Mouse (Mus musculus) lung, embryonic 14.5 days (tissue): ENCODE results near the gene Ror1. TPM values are rescaled to one million over a fixed set of nuclear protein-coding genes. Genes with fewer than 3 reads are reported as not detected.

Experiments
- ATAC-seq: fragments of 200-750 bp; cut with Nextera tagmentation; 2 replicates; pipeline ENCODE4 v1.8.0; 2017; ENCODE audit warnings: mild to moderate bottlenecking, moderate TSS enrichment, moderate library complexity; ENCODE audit not compliant: insufficient read depth
- DNase-seq: peaks from one replicate; pipeline ENCODE4 v3.0.0-alpha.2; 2015
- H3K27ac ChIP-seq: fragments of 300-500 bp; sonication (generic); 2 replicates; pipeline ENCODE4 v1.5.1; 2014; ENCODE audit warnings: low read depth, mild to moderate bottlenecking, moderate library complexity
- H3K27me3 ChIP-seq: fragments of 300-500 bp; sonication (generic); 2 replicates; pipeline ENCODE4 v1.6.1; 2014; ENCODE audit warnings: low read length, control low read depth; ENCODE audit not compliant: insufficient read depth
- H3K36me3 ChIP-seq: fragments of 300-500 bp; sonication (generic); 2 replicates; pipeline ENCODE4 v1.6.1; 2014; ENCODE audit warnings: control low read depth; ENCODE audit not compliant: insufficient read depth
- H3K4me1 ChIP-seq: fragments of 300-500 bp; sonication (generic); 2 replicates; pipeline ENCODE4 v1.6.1; 2014; ENCODE audit warnings: antibody characterized with exemption, control low read depth; ENCODE audit not compliant: insufficient read depth
- H3K4me2 ChIP-seq: fragments of 300-500 bp; sonication (generic); 2 replicates; pipeline ENCODE4 v1.6.1; 2014; ENCODE audit warnings: mild to moderate bottlenecking
- H3K4me3 ChIP-seq: fragments of 300-500 bp; sonication (generic); 2 replicates; pipeline ENCODE4 v1.5.1; 2014; ENCODE audit warnings: low read depth, low read length
- H3K9ac ChIP-seq: fragments of 300-500 bp; sonication (generic); 2 replicates; pipeline ENCODE4 v1.6.1; 2014
- H3K9me3 ChIP-seq: fragments of 300-500 bp; sonication (generic); 2 replicates; pipeline ENCODE4 v1.6.1; 2016; ENCODE audit warnings: low read depth, low read length, control low read depth
- CTCF ChIP-seq: IDR thresholded peaks from 2 replicates; pipeline ENCODE4 v1.5.1; 2016; ENCODE audit warnings: antibody characterized with exemption, low read depth
- WGBS: fragments of 180-500 bp; shearing (Covaris S2); extraction: QIAGEN DNeasy Blood & Tissue Kit; methylation state at CpG from one replicate; pipeline ENCODE4 v1.1.7; 2014; 5-methylcytosine and 5-hydroxymethylcytosine counted together
- polyA plus RNA-seq: library from polyadenylated mRNA; unstranded; fragments of >200 nt; fragmentation: Nextera tagmentation; extraction: Ambion mirVana; gene quantifications from 2 replicates; pipeline ENCODE4 v1.2.1, GENCODE M21; 2014

Gene Ror1
- polyA plus RNA-seq, 1 experiment from 2014 or later = 23.8 TPM

DNA sequence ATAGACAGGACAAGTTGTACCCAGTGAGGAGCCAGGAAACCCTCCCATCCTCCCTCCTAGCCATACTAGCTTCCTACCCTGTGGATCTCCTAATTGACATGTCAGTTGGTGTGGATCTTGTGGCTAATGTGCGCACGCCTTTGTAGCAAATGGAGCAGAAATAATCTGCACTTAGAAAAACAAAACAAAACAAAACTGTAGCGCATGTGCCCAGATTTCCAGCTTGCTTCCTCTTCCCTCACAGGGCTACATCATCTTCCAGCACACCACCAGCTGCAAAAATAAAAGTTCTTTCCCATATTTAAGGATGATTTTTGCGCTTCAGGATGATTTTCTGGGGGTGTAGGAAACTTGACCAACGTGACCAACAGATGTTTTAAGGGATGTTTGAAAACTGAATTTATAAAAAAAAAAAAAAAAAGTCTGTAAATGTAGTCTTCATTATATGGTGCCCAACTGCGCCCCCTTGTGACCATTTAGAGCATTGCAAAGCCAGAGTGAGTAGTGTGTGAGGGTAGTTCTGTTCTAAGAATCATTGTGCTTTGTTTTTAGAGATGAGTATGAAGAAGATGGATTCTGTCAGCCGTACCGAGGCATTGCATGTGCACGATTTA lies 311.8 kb downstream of the Ror1 start:
- TF ChIP-seq CTCF = peak; percentile 86
- peak overlapping the region; percentile 67; the same call in 1 of the 2 replicates for H3K27ac ChIP-seq
- H3K36me3 ChIP-seq = peaks cover 9% of the 10 kb centered on the region; the same call in 1 of the 2 replicates
- 22% methylated on average over 9 of the region's 9 CpGs for WGBS
- no peak overlapping the region for H3K9ac ChIP-seq
- H3K27me3 ChIP-seq = no peaks in the 10 kb centered on the region
- peaks cover 7% of the 10 kb centered on the region; the same call in 1 of the 2 replicates for H3K4me1 ChIP-seq
- H3K4me3 ChIP-seq = no peak overlapping the region
- no peaks in the 10 kb centered on the region for H3K9me3 ChIP-seq
- H3K4me2 ChIP-seq = 0 out of 2 replicates have a peak overlapping the region, but pooled peaks have one; percentile 16
- peak; percentile 94 for DNase-seq
- ATAC-seq = peak; percentile 45

DNA sequence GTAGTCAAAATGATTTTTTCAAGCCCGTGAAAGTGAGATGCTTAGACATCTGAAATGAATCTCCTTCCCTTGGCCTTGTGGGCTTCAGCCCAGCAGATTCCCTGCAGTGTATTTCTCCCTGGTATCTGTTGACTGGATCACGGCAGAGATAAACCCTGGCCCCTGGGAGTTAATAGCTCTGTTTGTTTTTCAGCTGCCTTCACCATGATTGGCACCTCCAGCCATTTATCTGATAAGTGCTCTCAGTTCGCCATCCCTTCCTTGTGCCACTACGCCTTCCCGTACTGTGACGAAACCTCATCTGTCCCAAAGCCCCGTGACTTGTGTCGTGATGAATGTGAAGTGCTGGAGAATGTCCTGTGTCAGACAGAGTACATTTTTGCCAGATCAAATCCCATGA lies 313.9 kb downstream of the Ror1 start:
- H3K4me3 ChIP-seq = no peak overlapping the region
- ATAC-seq (no peak), DNase-seq (no peak)
- H3K27me3 ChIP-seq = no peaks in the 10 kb centered on the region
- no peak overlapping the region for H3K4me2 ChIP-seq
- TF ChIP-seq CTCF = no peak
- H3K9me3 ChIP-seq = no peaks in the 10 kb centered on the region
- H3K36me3 ChIP-seq = peaks cover 15% of the 10 kb centered on the region
- H3K4me1 ChIP-seq = peaks cover 7% of the 10 kb centered on the region; the same call in 1 of the 2 replicates
- H3K9ac ChIP-seq = no peak overlapping the region
- no peak overlapping the region for H3K27ac ChIP-seq
- WGBS = 61% methylated on average over 8 of the region's 8 CpGs

DNA sequence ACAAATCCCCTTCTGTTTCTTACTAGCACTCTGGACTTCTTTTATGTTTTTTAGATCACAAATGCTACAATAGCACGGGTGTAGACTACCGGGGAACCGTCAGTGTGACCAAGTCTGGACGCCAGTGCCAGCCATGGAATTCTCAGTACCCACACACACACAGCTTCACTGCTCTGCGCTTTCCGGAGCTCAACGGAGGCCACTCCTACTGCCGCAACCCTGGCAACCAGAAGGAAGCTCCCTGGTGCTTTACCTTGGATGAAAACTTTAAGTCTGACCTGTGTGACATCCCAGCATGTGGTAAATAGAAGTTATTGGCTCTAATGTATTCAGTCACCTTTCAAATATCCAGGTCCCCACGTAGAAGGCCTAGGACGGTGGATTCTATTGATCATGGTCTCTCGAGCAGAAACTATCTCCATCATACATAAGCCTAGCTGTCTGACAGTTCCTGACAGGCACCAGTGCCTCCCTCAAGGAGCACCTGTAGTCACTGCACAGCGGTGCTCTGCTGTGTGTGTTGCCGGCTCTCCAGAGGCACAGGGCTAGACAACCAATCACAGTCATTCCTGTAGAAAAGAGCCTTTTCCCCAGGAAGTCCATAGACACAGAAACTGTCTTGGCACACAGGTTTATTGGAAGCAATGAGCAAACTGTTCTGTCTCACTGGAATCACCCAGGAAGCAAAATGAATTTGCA lies 316.4 kb downstream of the Ror1 start:
- no peak overlapping the region for H3K4me2 ChIP-seq
- ATAC-seq = no peak
- no peak overlapping the region for H3K27ac ChIP-seq
- no peak for DNase-seq
- no peak overlapping the region for H3K4me3 ChIP-seq
- H3K9me3 ChIP-seq = no peaks in the 10 kb centered on the region
- no peak overlapping the region for H3K9ac ChIP-seq
- no peak for TF ChIP-seq CTCF
- no peaks in the 10 kb centered on the region for H3K4me1 ChIP-seq
- peaks cover 15% of the 10 kb centered on the region for H3K36me3 ChIP-seq
- 55% methylated on average over 13 of the region's 13 CpGs for WGBS
- H3K27me3 ChIP-seq = no peaks in the 10 kb centered on the region

DNA sequence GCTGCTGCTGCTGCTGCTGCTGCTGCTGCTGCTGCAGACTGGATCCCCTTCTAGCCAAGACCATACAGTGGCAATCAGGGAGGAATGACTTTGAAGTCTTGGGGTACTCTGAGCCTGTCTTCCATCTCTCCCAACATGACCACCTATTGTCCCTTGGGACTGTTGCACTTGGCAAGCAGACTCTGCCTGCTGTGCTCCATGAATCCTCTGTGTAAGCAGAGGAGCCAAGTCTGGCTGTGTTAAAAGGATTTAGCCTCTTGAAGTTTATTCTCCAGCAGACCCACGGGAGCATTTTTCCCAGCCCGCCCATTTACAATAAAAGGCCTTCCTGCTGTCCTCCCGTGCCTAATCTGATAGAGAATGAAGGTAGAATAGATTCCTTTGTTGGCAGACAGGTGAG lies 327.2 kb downstream of the Ror1 start:
- H3K36me3 ChIP-seq = 0 out of 2 replicates have a peak, but pooled peaks cover 4% of the 10 kb centered on the region
- H3K4me2 ChIP-seq = no peak overlapping the region
- no peak overlapping the region for H3K4me3 ChIP-seq
- TF ChIP-seq CTCF = no peak
- 36% methylated on average over 3 of the region's 3 CpGs for WGBS
- no peaks in the 10 kb centered on the region for H3K27me3 ChIP-seq
- H3K27ac ChIP-seq = no peak overlapping the region
- no peaks in the 10 kb centered on the region for H3K4me1 ChIP-seq
- no peak for ATAC-seq
- no peak overlapping the region for H3K9ac ChIP-seq
- no peaks in the 10 kb centered on the region for H3K9me3 ChIP-seq
- DNase-seq = no peak

DNA sequence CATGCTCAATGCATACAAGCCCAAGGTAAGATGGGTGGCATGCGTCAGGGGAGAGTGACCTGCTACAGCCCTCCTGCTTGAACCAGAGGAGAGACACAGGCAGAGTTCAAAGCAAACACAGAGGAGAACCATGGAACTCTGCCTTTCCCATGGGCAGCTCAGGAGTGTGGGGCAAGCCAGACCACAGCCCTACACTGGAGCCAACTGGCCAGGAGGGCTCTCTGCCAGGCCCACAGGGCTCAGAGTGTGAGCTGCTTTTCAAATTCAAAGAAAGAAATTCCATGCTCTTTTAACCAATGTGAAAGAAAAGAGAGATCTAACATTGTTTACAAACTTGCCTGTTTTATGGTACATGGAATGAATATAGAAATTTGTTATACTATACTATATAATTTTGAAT lies 330.5 kb downstream of the Ror1 start:
- no peaks in the 10 kb centered on the region for H3K27me3 ChIP-seq
- H3K9ac ChIP-seq = no peak overlapping the region
- no peak overlapping the region for H3K4me3 ChIP-seq
- no peak for ATAC-seq
- H3K27ac ChIP-seq = no peak overlapping the region
- WGBS = 78% methylated on average over 1 of the region's 1 CpGs
- no peaks in the 10 kb centered on the region for H3K9me3 ChIP-seq
- no peak overlapping the region for H3K4me2 ChIP-seq
- H3K4me1 ChIP-seq = peaks cover 12% of the 10 kb centered on the region
- DNase-seq = no peak
- H3K36me3 ChIP-seq = 0 out of 2 replicates have a peak, but pooled peaks cover 4% of the 10 kb centered on the region
- no peak for TF ChIP-seq CTCF

DNA sequence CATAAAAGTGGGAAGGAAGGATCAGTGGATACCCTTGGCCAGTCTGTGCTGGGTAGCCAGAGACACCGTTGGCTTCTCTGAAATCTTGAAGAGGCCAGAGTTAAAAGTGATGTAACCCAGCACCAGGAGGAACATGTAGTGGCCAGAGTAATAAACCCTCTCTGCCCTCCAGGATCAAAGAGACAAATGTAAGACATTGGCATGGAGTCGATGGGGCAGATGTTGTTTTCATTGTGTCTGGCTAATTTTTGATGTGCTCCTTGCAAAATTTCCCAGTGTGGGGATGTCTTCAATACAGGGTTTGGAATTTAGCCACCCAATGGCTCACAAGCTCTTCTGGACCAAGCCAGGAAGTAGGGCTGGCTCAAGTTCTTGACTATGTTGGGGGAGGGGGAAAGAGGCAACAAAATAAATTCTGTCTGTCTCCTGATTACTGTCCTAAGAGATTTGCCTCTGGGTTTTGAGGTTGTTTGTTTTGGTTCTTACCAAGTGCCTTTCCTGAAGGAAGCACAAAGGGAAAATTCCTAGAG lies 333.8 kb downstream of the Ror1 start:
- WGBS = 61% methylated on average over 2 of the region's 2 CpGs
- no peak overlapping the region for H3K27ac ChIP-seq
- ATAC-seq (peak; percentile 27; the same call in 1 of the 2 replicates), DNase-seq (peak; percentile 60)
- no peak for TF ChIP-seq CTCF
- peaks cover 14% of the 10 kb centered on the region for H3K4me1 ChIP-seq
- H3K4me3 ChIP-seq = no peak overlapping the region
- H3K9ac ChIP-seq = no peak overlapping the region
- no peaks in the 10 kb centered on the region for H3K9me3 ChIP-seq
- H3K4me2 ChIP-seq = no peak overlapping the region
- 0 out of 2 replicates have a peak, but pooled peaks cover 4% of the 10 kb centered on the region for H3K36me3 ChIP-seq
- H3K27me3 ChIP-seq = no peaks in the 10 kb centered on the region
